Mouse (Mus musculus): ENCODE measurements around the gene Gm9049. TPM values are rescaled to one million over a fixed set of nuclear protein-coding genes. Genes with fewer than 3 reads are reported as not detected.
"Not testable (repeated sequence)": the region's sequence is repeated elsewhere in the genome, so short reads cannot be mapped to it uniquely, and the experiment has no call there.

The Gm9049 gene
- not detected in 2 replicates for polyA plus RNA-seq (2011; ENCODE audit: insufficient read depth, insufficient read length, low replicate concordance, missing spikeins)

GRCm38 (mm10) chr10:118354005-118354404, at the start of gene Gm9049:
Gene Gm9049 (minus strand): TSS chr10:118354105.
- not testable (repeated sequence) for H3K4me1 ChIP-seq (ENCODE audit: control insufficient read depth, insufficient read depth, low read length); H3K27ac ChIP-seq (ENCODE audit: control insufficient read depth, insufficient read depth, low read depth, low read length, poor library complexity); H3K4me3 ChIP-seq (replicated peaks; ENCODE audit: control insufficient read depth, low read depth, low read length)
- 86% methylated on average over 1 of the region's 11 CpGs for WGBS

- Histone ChIP-seq H3K27ac (ENCODE audit: control insufficient read depth, insufficient read depth, low read depth, low read length, poor library complexity) (no peak overlapping the region), H3K4me3 (replicated peaks; ENCODE audit: control insufficient read depth, low read depth, low read length) (no peak overlapping the region), H3K4me1 (ENCODE audit: control insufficient read depth, insufficient read depth, low read length) (no peaks in the 10 kb centered on the region)
- WGBS = 89% methylated on average over 16 of the region's 16 CpGs
- TF ChIP-seq CTCF (IDR thresholded peaks at IDR 0.05; ENCODE audit: control insufficient read depth, insufficient read depth, low read length) (no peak), POLR2A (IDR thresholded peaks at IDR 0.05; ENCODE audit: borderline replicate concordance, control insufficient read depth, low read depth, low read length) (no peak)
Observed at GRCm38 (mm10) chr10:118399917-118400316, 46.0 kb upstream of the Gm9049 start.

- 1% methylated on average over 10 of the region's 10 CpGs for WGBS
- no peak overlapping the region for H3K4me3 ChIP-seq (replicated peaks; ENCODE audit: control insufficient read depth, low read depth, low read length)
- TF ChIP-seq POLR2A (IDR thresholded peaks at IDR 0.05; ENCODE audit: borderline replicate concordance, control insufficient read depth, low read depth, low read length) (no peak), CTCF (IDR thresholded peaks at IDR 0.05; ENCODE audit: control insufficient read depth, insufficient read depth, low read length) (peak; percentile 98)
- no peaks in the 10 kb centered on the region for H3K4me1 ChIP-seq (ENCODE audit: control insufficient read depth, insufficient read depth, low read length)
- H3K27ac ChIP-seq (ENCODE audit: control insufficient read depth, insufficient read depth, low read depth, low read length, poor library complexity) = no peak overlapping the region
Observed at GRCm38 (mm10) chr10:118370443-118370842, 16.5 kb upstream of the Gm9049 start.

- Histone ChIP-seq H3K4me3 (replicated peaks; ENCODE audit: control insufficient read depth, low read depth, low read length) (no peak overlapping the region), H3K4me1 (ENCODE audit: control insufficient read depth, insufficient read depth, low read length) (no peaks in the 10 kb centered on the region), H3K27ac (ENCODE audit: control insufficient read depth, insufficient read depth, low read depth, low read length, poor library complexity) (no peak overlapping the region)
- WGBS = 88% methylated on average over 9 of the region's 9 CpGs
- no peak for TF ChIP-seq POLR2A (IDR thresholded peaks at IDR 0.05; ENCODE audit: borderline replicate concordance, control insufficient read depth, low read depth, low read length)
- no peak for TF ChIP-seq CTCF (IDR thresholded peaks at IDR 0.05; ENCODE audit: control insufficient read depth, insufficient read depth, low read length)
Observed at GRCm38 (mm10) chr10:118369518-118369917, 15.6 kb upstream of the Gm9049 start.

GRCm38 (mm10) chr10:118348579-118348978, 5.3 kb downstream of the Gm9049 start, which contains the start of gene Gm9048:
Gene Gm9048 (minus strand): TSS chr10:118348679.
- not testable (repeated sequence) for H3K4me1 ChIP-seq (ENCODE audit: control insufficient read depth, insufficient read depth, low read length); H3K27ac ChIP-seq (ENCODE audit: control insufficient read depth, insufficient read depth, low read depth, low read length, poor library complexity); H3K4me3 ChIP-seq (replicated peaks; ENCODE audit: control insufficient read depth, low read depth, low read length)
- 60% methylated on average over 1 of the region's 14 CpGs for WGBS

GRCm38 (mm10) chr10:118343155-118343554, 10.8 kb downstream of the Gm9049 start, which contains the start of gene Gm9046:
Gene Gm9046 (minus strand): TSS chr10:118343255.
- WGBS = no CpG with 5 or more reads among the region's 14 CpGs
- H3K4me3 ChIP-seq (replicated peaks; ENCODE audit: control insufficient read depth, low read depth, low read length); H3K27ac ChIP-seq (ENCODE audit: control insufficient read depth, insufficient read depth, low read depth, low read length, poor library complexity); H3K4me1 ChIP-seq (ENCODE audit: control insufficient read depth, insufficient read depth, low read length): not testable (repeated sequence)

- H3K4me3 ChIP-seq (replicated peaks; ENCODE audit: control insufficient read depth, low read depth, low read length) = not testable (repeated sequence)
Observed at GRCm38 (mm10) chr10:118337731-118338130, 16.2 kb downstream of the Gm9049 start, which contains the start of gene Gm9045. Gene Gm9045 (minus strand): TSS chr10:118337831.

GRCm38 (mm10) chr10:118332308-118332707, 21.6 kb downstream of the Gm9049 start, which contains the start of gene Gm9044:
Gene Gm9044 (minus strand): TSS chr10:118332408.
- H3K4me1 ChIP-seq (ENCODE audit: control insufficient read depth, insufficient read depth, low read length); H3K27ac ChIP-seq (ENCODE audit: control insufficient read depth, insufficient read depth, low read depth, low read length, poor library complexity); H3K4me3 ChIP-seq (replicated peaks; ENCODE audit: control insufficient read depth, low read depth, low read length): not testable (repeated sequence)
- no CpG with 5 or more reads among the region's 14 CpGs for WGBS

More at GRCm38 (mm10) chr10:118337731-118338130, 16.2 kb downstream of the Gm9049 start, which contains the start of gene Gm9045:
- WGBS = no CpG with 5 or more reads among the region's 14 CpGs
- H3K27ac ChIP-seq (ENCODE audit: control insufficient read depth, insufficient read depth, low read depth, low read length, poor library complexity); H3K4me1 ChIP-seq (ENCODE audit: control insufficient read depth, insufficient read depth, low read length): not testable (repeated sequence)

- H3K4me1 ChIP-seq (ENCODE audit: control insufficient read depth, insufficient read depth, low read length); H3K4me3 ChIP-seq (replicated peaks; ENCODE audit: control insufficient read depth, low read depth, low read length); H3K27ac ChIP-seq (ENCODE audit: control insufficient read depth, insufficient read depth, low read depth, low read length, poor library complexity): not testable (repeated sequence)
- no CpG with 5 or more reads among the region's 11 CpGs for WGBS
Observed at GRCm38 (mm10) chr10:118326869-118327268, 27.0 kb downstream of the Gm9049 start, which contains the start of gene Gm9040. Gene Gm9040 (minus strand): TSS chr10:118326969.

- WGBS = 32% methylated on average over 8 of the region's 8 CpGs
- H3K4me3 ChIP-seq (replicated peaks; ENCODE audit: control insufficient read depth, low read depth, low read length) = no peak overlapping the region
- H3K4me1 ChIP-seq (ENCODE audit: control insufficient read depth, insufficient read depth, low read length) = no peaks in the 10 kb centered on the region
- H3K27ac ChIP-seq (ENCODE audit: control insufficient read depth, insufficient read depth, low read depth, low read length, poor library complexity) = no peak overlapping the region
- no peak for TF ChIP-seq POLR2A (IDR thresholded peaks at IDR 0.05; ENCODE audit: borderline replicate concordance, control insufficient read depth, low read depth, low read length)
- TF ChIP-seq CTCF (IDR thresholded peaks at IDR 0.05; ENCODE audit: control insufficient read depth, insufficient read depth, low read length) = no peak
Observed at GRCm38 (mm10) chr10:118319024-118319423, 34.9 kb downstream of the Gm9049 start.

- not testable (repeated sequence) for H3K27ac ChIP-seq (ENCODE audit: control insufficient read depth, insufficient read depth, low read depth, low read length, poor library complexity); H3K4me3 ChIP-seq (replicated peaks; ENCODE audit: control insufficient read depth, low read depth, low read length); H3K4me1 ChIP-seq (ENCODE audit: control insufficient read depth, insufficient read depth, low read length)
- 41% methylated on average over 2 of the region's 2 CpGs for WGBS
Observed at GRCm38 (mm10) chr10:118302133-118302532, 51.8 kb downstream of the Gm9049 start.
